In genomic region chr11:8067330-8067729, GRCm38 (mm10) we compare ENCODE assay signal across 22 mouse cellular contexts.
"Had no signal": no experiment of that assay in that cellular context is flagged by ENCODE, and none has a peak within 500 bp of the region (broad histone marks: within the 10 kb centered on the region; RNA-seq: fewer than 3 reads in every experiment).

No protein-coding gene starts in this region.

- H3K4me3 ChIP-seq: lung, embryonic 15.5 days; megakaryocyte, embryonic 14.5 days; midbrain, embryonic 13.5 days; midbrain, embryonic 15.5 days; myocyte; neural tube, embryonic 13.5 days; neural tube, embryonic 15.5 days; stomach, embryonic 15.5 days had no signal

- H3K4me1 ChIP-seq: lung, embryonic 15.5 days; megakaryocyte, embryonic 14.5 days; midbrain, embryonic 13.5 days; midbrain, embryonic 15.5 days; neural tube, embryonic 15.5 days; stomach, embryonic 15.5 days had no signal

- DNase-seq: liver, postnatal 0 days; lung, adult 2 months; lung, postnatal 14 days; lung, postnatal 36 days; retina, postnatal 1 day; right cerebral cortex, adult 18-20 months; right cerebral cortex, postnatal 14 days; thymus, adult 2 months; thymus, postnatal 25 days; thymus, postnatal 4 days had no signal

- H3K4me2 ChIP-seq: lung, embryonic 15.5 days; midbrain, embryonic 11.5 days; midbrain, embryonic 13.5 days; midbrain, embryonic 15.5 days; neural tube, embryonic 13.5 days; neural tube, embryonic 15.5 days; stomach, embryonic 15.5 days had no signal

- H3K27me3 ChIP-seq: lung, embryonic 15.5 days; megakaryocyte, embryonic 14.5 days; midbrain, embryonic 13.5 days; midbrain, embryonic 15.5 days; neural tube, embryonic 13.5 days; neural tube, embryonic 15.5 days; stomach, embryonic 15.5 days had no signal

- H3K36me3 ChIP-seq: lung, embryonic 15.5 days; midbrain, embryonic 13.5 days; midbrain, embryonic 15.5 days; neural tube, embryonic 13.5 days; neural tube, embryonic 15.5 days; stomach, embryonic 15.5 days had no signal

- ATAC-seq: liver, postnatal 0 days; lung, postnatal 0 days; midbrain, embryonic 13.5 days; midbrain, embryonic 15.5 days had no signal

- H3K9me3 ChIP-seq: lung, embryonic 15.5 days; megakaryocyte, embryonic 14.5 days; midbrain, embryonic 13.5 days; midbrain, embryonic 15.5 days; neural tube, embryonic 13.5 days; neural tube, embryonic 15.5 days; stomach, embryonic 15.5 days had no signal

- H3K9ac ChIP-seq: liver, postnatal 0 days; lung, embryonic 15.5 days; midbrain, embryonic 13.5 days; midbrain, embryonic 15.5 days; neural tube, embryonic 13.5 days; neural tube, embryonic 15.5 days; stomach, embryonic 15.5 days had no signal

- H3K27ac ChIP-seq: lung, embryonic 15.5 days; macrophage; midbrain, embryonic 13.5 days; midbrain, embryonic 15.5 days; neural tube, embryonic 13.5 days; neural tube, embryonic 15.5 days; stomach, embryonic 15.5 days; stomach, postnatal 0 days had no signal
